Comparison of ENCODE assay signal across 8 mouse cellular contexts in genomic region chr14:21052112-21052780, GRCm38 (mm10). TPM values are rescaled to one million over a fixed set of nuclear protein-coding genes. Genes with fewer than 3 reads are reported as not detected.
DNase-seq lines count a peak whose midpoint lies in the region; ATAC-seq lines count a peak whose summit lies in the region.

Gene Ap3m1, minus strand, starts transcription at chr14:21052508.
Gene Adk, plus strand, starts transcription at chr14:21052574.

- DNase-seq in R1 (ENCODE audit: low read depth, low spot score), result peak; percentile 96
- peak; percentile 94 to 96 for DNase-seq in cerebellum, postnatal 25 days
- peak; percentile 89 to 90 for DNase-seq in frontal cortex, postnatal 25 days (ENCODE audit: low spot score in 2 of 2)
- DNase-seq in hindbrain, embryonic 14.5 days (ENCODE audit: low spot score), result peak; percentile 92
- DNase-seq in layer of hippocampus, postnatal 36 days, result peak; percentile 92
- DNase-seq in lung, postnatal 36 days, result peak; percentile 94
- DNase-seq in retina, postnatal 1 day, result peak; percentile 97
- peak; percentile 92 to 97 for DNase-seq in urinary bladder, adult 18-20 months (ENCODE audit: low spot score in 2 of 2)

- H3K4me3 ChIP-seq in hindbrain, embryonic 14.5 days (replicated peaks; ENCODE audit: low read length), result peak within 1 kb of the TSS; percentile 81

- H3K27me3 ChIP-seq in hindbrain, embryonic 14.5 days (ENCODE audit: control insufficient read depth, insufficient read depth, low read length), result no peaks in the 10 kb centered on the region

- peak within 1 kb of the TSS; percentile 95 for H3K4me2 ChIP-seq in hindbrain, embryonic 14.5 days (replicated peaks)

- H3K4me1 ChIP-seq in hindbrain, embryonic 14.5 days (replicated peaks; ENCODE audit: control insufficient read depth, insufficient read depth, low read length), result peaks cover 12% of the 10 kb centered on the region

- H3K9me3 ChIP-seq in hindbrain, embryonic 14.5 days (ENCODE audit: control insufficient read depth, low read length), result no peaks in the 10 kb centered on the region

- WGBS in hindbrain, embryonic 14.5 days, result under 1% methylated on average over 48 of the region's 48 CpGs

- H3K9ac ChIP-seq in hindbrain, embryonic 14.5 days, result peak within 1 kb of the TSS; percentile 77

- no peaks in the 10 kb centered on the region for H3K36me3 ChIP-seq in hindbrain, embryonic 14.5 days (replicated peaks; ENCODE audit: control insufficient read depth, insufficient read depth)

- peak within 1 kb of the TSS; percentile 93 for H3K27ac ChIP-seq in hindbrain, embryonic 14.5 days

- ATAC-seq in hindbrain, embryonic 14.5 days (ENCODE audit: low FRiP score), result peak; percentile 98

RNA-seq across cellular contexts. Expression of gene Ap3m1, which starts in this region (rescaled TPM):
- 94.5 and 101 TPM in 2 replicates for polyA plus RNA-seq in hindbrain, embryonic 14.5 days (2014; fragmentation: Nextera tagmentation; extraction: Ambion mirVana)
- 10 to 100 TPM; 76.3 to 78.0 TPM for total RNA-seq in layer of hippocampus, postnatal 36 days (2021)

RNA-seq across cellular contexts. Expression of gene Adk, which starts in this region (rescaled TPM):
- polyA plus RNA-seq in hindbrain, embryonic 14.5 days (2014; fragmentation: Nextera tagmentation; extraction: Ambion mirVana), result 40.2 and 43.7 TPM in 2 replicates
- total RNA-seq in layer of hippocampus, postnatal 36 days (2021), result 10 to 100 TPM; 62.6 to 77.3 TPM

Comparison
In these comparisons a context has a peak if more than half of its experiments do, and no peak if none do; other contexts are left out.
1. Peak in every context shown above with its lines: DNase-seq, ATAC-seq, H3K4me3 ChIP-seq and H3K27ac ChIP-seq.